Comparison of ENCODE assay signal across 8 mouse cellular contexts in genomic region chr5:93207006-93207348, GRCm38 (mm10). TPM values are rescaled to one million over a fixed set of nuclear protein-coding genes. Genes with fewer than 3 reads are reported as not detected.
DNase-seq lines count a peak whose midpoint lies in the region; ATAC-seq and TF ChIP-seq lines count a peak whose summit lies in the region.

No protein-coding gene starts in this region.

- H3K9me3 ChIP-seq in forebrain, postnatal 0 days (ENCODE audit: low read length): no peaks in the 10 kb centered on the region
- H3K9me3 ChIP-seq in liver, postnatal 0 days (ENCODE audit: low read length): no peaks in the 10 kb centered on the region

- 3% methylated on average over 6 of the region's 6 CpGs for WGBS in forebrain, postnatal 0 days
- WGBS in liver, postnatal 0 days (ENCODE audit: insufficient replicate concordance): 9% methylated on average over 6 of the region's 6 CpGs
- 0% methylated on average over 6 of the region's 6 CpGs for WGBS in olfactory bulb, adult 2 months

- no peaks in the 10 kb centered on the region for H3K27me3 ChIP-seq in forebrain, postnatal 0 days (ENCODE audit: insufficient read depth, low read length)
- no peaks in the 10 kb centered on the region for H3K27me3 ChIP-seq in liver, postnatal 0 days (ENCODE audit: insufficient read depth, low read length)

- no peak for TF ChIP-seq EP300 in liver, postnatal 0 days (IDR thresholded peaks at IDR 0.05; ENCODE audit: low read depth)

- TF ChIP-seq CTCF in forebrain, postnatal 0 days (IDR thresholded peaks at IDR 0.05; ENCODE audit: low read depth): no peak
- no peak for TF ChIP-seq CTCF in liver, postnatal 0 days (IDR thresholded peaks at IDR 0.05; ENCODE audit: low read depth)
- no peak for TF ChIP-seq CTCF in olfactory bulb, adult 2 months (IDR thresholded peaks at IDR 0.05; ENCODE audit: insufficient read depth, low read depth, low read length)

- peak overlapping the region; percentile 60 for H3K27ac ChIP-seq in brown adipose tissue, adult 24 weeks (replicated peaks; ENCODE audit: low read depth, low read length)
- peak overlapping the region; percentile 91 for H3K27ac ChIP-seq in forebrain, postnatal 0 days (ENCODE audit: low read depth, low read length)
- H3K27ac ChIP-seq in liver, postnatal 0 days (ENCODE audit: low read depth): peak overlapping the region; percentile 99
- peak overlapping the region; percentile 87 for H3K27ac ChIP-seq in olfactory bulb, adult 2 months (ENCODE audit: insufficient read depth, low read depth, low read length)

- peak; percentile 13 for DNase-seq in ovary, postnatal 36 days (ENCODE audit: low spot score)
- no peak for DNase-seq in ovary, postnatal 10 days (ENCODE audit: low spot score)
- no peak for DNase-seq in forebrain, postnatal 0 days
- peak; percentile 81 for DNase-seq in kidney, adult 9 months
- peak; percentile 39 for DNase-seq in liver, postnatal 0 days

- peak; percentile 5 for ATAC-seq in forebrain, postnatal 0 days
- no peak for ATAC-seq in liver, postnatal 0 days
- no peak for ATAC-seq in granulocyte monocyte progenitor cell, adult 5-6 weeks (replicated peaks; ENCODE audit: poor library complexity, severe bottlenecking)

- H3K4me2 ChIP-seq in forebrain, postnatal 0 days (ENCODE audit: low read depth): peak overlapping the region; percentile 48
- peak overlapping the region; percentile 73 for H3K4me2 ChIP-seq in liver, postnatal 0 days (ENCODE audit: low read depth, low read length)

- no peaks in the 10 kb centered on the region for H3K36me3 ChIP-seq in forebrain, postnatal 0 days (ENCODE audit: insufficient read depth)
- no peaks in the 10 kb centered on the region for H3K36me3 ChIP-seq in liver, postnatal 0 days (replicated peaks; ENCODE audit: insufficient read depth, low read length)

- no peak for TF ChIP-seq POLR2A in olfactory bulb, adult 2 months (IDR thresholded peaks at IDR 0.05; ENCODE audit: insufficient read depth, low read depth, low read length)

- peak overlapping the region; percentile 46 for H3K9ac ChIP-seq in forebrain, postnatal 0 days
- H3K9ac ChIP-seq in liver, postnatal 0 days (replicated peaks): peak overlapping the region; percentile 98

- peak overlapping the region; percentile 42 for H3K4me3 ChIP-seq in brown adipose tissue, adult 24 weeks (ENCODE audit: insufficient read depth, low read depth, low read length)
- peak overlapping the region; percentile 86 for H3K4me3 ChIP-seq in forebrain, postnatal 0 days (ENCODE audit: low read depth, low read length)
- H3K4me3 ChIP-seq in liver, postnatal 0 days (ENCODE audit: low read depth, low read length): peak overlapping the region; percentile 94
- H3K4me3 ChIP-seq in olfactory bulb, adult 2 months (ENCODE audit: insufficient read depth, low read depth, low read length): peak overlapping the region; percentile 61

- no peaks in the 10 kb centered on the region for H3K4me1 ChIP-seq in brown adipose tissue, adult 24 weeks (ENCODE audit: control insufficient read depth, insufficient read depth, insufficient read length, low read length)
- H3K4me1 ChIP-seq in forebrain, postnatal 0 days (ENCODE audit: insufficient read depth): peaks cover 14% of the 10 kb centered on the region; the same call in 1 of the 2 replicates
- peaks cover 11% of the 10 kb centered on the region for H3K4me1 ChIP-seq in liver, postnatal 0 days (ENCODE audit: insufficient read depth)
- no peaks in the 10 kb centered on the region for H3K4me1 ChIP-seq in olfactory bulb, adult 2 months (ENCODE audit: control insufficient read depth, insufficient read depth, low read length)

RNA-seq across cellular contexts. Expression of gene 2010109A12Rik, which starts 0.7 kb away (rescaled TPM):
- 3.3 and 4.9 TPM in 2 replicates for polyA plus RNA-seq in brown adipose tissue, adult 24 weeks (2012; ENCODE audit: insufficient read depth, insufficient read length, missing spikeins)
- total RNA-seq in forebrain, postnatal 0 days (2014; rRNA removed): 0.46 and 1.1 TPM in 2 replicates
- polyA plus RNA-seq in forebrain, postnatal 0 days (2015; fragmentation: Nextera tagmentation; extraction: Ambion mirVana): 0.80 and 1.4 TPM in 2 replicates
- polyA plus RNA-seq in liver, postnatal 0 days (2015; fragmentation: Nextera tagmentation; extraction: Ambion mirVana): 1.7 and 2.0 TPM in 2 replicates
- not detected in 2 replicates for polyA plus RNA-seq in olfactory bulb, adult 2 months (2012; ENCODE audit: insufficient read depth, insufficient read length, low replicate concordance, missing spikeins)
- not detected in 2 replicates for total RNA-seq in granulocyte monocyte progenitor cell, adult 5-6 weeks (2014; fragmentation: Nextera tagmentation)
- 2.3 and 4.7 TPM in 2 replicates for total RNA-seq in granulocyte monocyte progenitor cell, adult 5-6 weeks (2017)

RNA-seq across cellular contexts. Expression of gene Ccni, which starts 0.7 kb away (rescaled TPM):
- 180 and 268 TPM in 2 replicates for polyA plus RNA-seq in brown adipose tissue, adult 24 weeks (2012; ENCODE audit: insufficient read depth, insufficient read length, missing spikeins)
- 284 and 305 TPM in 2 replicates for total RNA-seq in forebrain, postnatal 0 days (2014; rRNA removed)
- polyA plus RNA-seq in forebrain, postnatal 0 days (2015; fragmentation: Nextera tagmentation; extraction: Ambion mirVana): 113 and 133 TPM in 2 replicates
- 41.2 and 41.9 TPM in 2 replicates for polyA plus RNA-seq in liver, postnatal 0 days (2015; fragmentation: Nextera tagmentation; extraction: Ambion mirVana)
- not detected in 2 replicates for polyA plus RNA-seq in olfactory bulb, adult 2 months (2012; ENCODE audit: insufficient read depth, insufficient read length, low replicate concordance, missing spikeins)
- 143 and 144 TPM in 2 replicates for total RNA-seq in granulocyte monocyte progenitor cell, adult 5-6 weeks (2014; fragmentation: Nextera tagmentation)
- total RNA-seq in granulocyte monocyte progenitor cell, adult 5-6 weeks (2017): 139 and 145 TPM in 2 replicates

Comparison
In these comparisons a context has a peak if more than half of its experiments do, and no peak if none do; other contexts are left out.
1. DNase-seq: peak in ovary, postnatal 36 days (single experiment), kidney, adult 9 months (single experiment) and liver, postnatal 0 days (single experiment); none in ovary, postnatal 10 days (single experiment) and forebrain, postnatal 0 days (single experiment).
2. H3K4me3 ChIP-seq: peak in every context shown above with its lines; median percentile 94 in liver, postnatal 0 days; 86 in forebrain, postnatal 0 days; 61 in olfactory bulb, adult 2 months; 42 in brown adipose tissue, adult 24 weeks.
3. RNA of gene Ccni, which starts 0.7 kb away (polyA plus RNA-seq): 180 to 268 TPM in brown adipose tissue, adult 24 weeks, 113 to 133 TPM in forebrain, postnatal 0 days and 41.2 to 41.9 TPM in liver, postnatal 0 days; not detected in olfactory bulb, adult 2 months; every median in the first group is over 10 times any median in the second.
4. Peak in every context shown above with its lines, with median percentiles within 50 percentile points of each other: H3K27ac ChIP-seq.